Mouse (Mus musculus) megakaryocyte, embryonic 14.5 days (primary cell): ENCODE measurements around the gene Relb.

Source experiments
- FLI1 ChIP-seq: IDR thresholded peaks from 2 replicates; pipeline ENCODE4 v1.6.1; 2012; ENCODE audit warnings: low read length, inconsistent platforms, mixed read lengths
- GATA1 ChIP-seq: IDR thresholded peaks from 3 replicates; pipeline ENCODE4 v1.6.1; 2012; ENCODE audit warnings: mixed read lengths, low read length, inconsistent platforms, borderline replicate concordance

GRCm38 (mm10) chr7:19620811-19621210, 8.4 kb downstream of the Relb start:
- TF ChIP-seq FLI1 (no peak), GATA1 (no peak)
